Mouse (Mus musculus) kidney, postnatal 14 days (tissue): ENCODE measurements around the gene Prf1.

Source experiments
- DNase-seq: peaks from one replicate; pipeline ENCODE4 v3.0.0; 2022; ENCODE audit warnings: mixed read lengths

The Prf1 gene

DNA sequence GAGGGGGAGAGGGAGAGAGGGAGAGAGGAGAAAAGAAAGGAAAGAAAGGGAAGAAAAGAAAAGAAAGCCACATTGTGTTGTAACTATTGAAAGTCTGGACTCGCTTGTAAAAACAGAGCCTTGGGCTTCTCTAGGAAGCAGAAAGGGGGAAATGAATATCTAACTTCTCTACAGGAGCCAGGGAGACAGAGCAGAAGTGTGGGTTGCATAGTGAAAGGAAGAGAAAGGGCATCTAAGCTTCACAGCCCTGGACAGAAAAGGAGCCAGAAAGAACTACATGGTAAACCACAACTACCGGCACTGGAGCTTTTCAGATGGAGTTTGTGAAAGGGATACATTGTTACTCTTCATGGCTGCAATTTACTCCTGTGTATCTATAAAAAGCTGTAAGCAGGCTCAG lies 7.2 kb upstream of the Prf1 start:
- DNase-seq = no peak

DNA sequence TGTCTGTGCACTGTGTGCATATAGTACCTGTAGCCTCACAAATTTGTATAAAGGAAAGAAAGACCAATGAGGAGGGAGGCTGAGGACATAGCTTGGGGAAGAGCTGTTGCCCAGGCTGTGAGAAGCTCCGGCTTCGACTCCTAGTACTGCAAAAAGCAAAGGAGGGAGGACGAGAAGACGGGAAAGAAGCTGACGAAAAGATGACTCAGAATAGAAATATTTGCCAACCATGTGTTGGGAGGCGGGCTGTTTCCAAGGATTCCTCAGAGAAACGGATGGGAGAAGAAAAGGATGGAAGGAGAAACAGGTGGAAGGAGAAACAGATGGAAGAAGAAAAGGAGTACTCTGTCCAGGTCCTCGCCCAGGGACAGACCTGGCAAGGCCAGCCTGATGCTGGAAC lies 3.4 kb upstream of the Prf1 start:
- no peak for DNase-seq

DNA sequence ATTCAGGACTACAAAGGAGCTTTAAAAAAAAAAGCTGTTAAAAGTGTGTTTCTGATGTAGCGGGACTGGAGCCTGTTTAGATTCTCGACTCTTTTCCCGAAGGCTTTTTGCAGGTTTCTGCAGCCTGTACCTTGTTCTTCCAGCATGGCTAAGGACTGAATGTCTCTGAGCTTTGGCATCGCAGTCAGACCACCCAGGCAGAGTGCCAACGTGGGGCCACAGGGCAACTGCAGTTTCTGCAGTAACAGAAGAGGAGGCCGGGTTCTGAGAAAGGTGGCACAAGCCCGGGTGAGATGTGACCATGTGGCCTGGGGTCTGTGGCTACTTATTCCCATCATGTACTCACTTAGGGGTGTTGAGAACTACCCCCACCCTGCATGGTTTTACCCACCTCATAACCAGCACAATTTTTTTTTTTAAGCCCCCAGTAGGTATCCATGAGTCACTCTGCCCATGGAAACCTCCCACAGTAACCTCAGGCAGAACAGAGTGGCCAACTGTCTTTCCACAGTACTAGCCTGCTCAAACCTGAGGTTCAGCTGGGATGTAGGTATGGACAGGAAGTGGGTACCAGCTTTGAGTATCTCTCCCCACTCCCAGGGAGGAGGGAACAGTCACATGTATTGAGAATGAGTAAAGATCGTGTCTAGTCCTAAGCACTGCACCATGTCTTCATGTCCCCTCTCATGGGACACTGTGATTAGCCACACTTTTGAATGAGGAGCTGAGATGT lies 754 bp upstream of the Prf1 start:
- no peak for DNase-seq

DNA sequence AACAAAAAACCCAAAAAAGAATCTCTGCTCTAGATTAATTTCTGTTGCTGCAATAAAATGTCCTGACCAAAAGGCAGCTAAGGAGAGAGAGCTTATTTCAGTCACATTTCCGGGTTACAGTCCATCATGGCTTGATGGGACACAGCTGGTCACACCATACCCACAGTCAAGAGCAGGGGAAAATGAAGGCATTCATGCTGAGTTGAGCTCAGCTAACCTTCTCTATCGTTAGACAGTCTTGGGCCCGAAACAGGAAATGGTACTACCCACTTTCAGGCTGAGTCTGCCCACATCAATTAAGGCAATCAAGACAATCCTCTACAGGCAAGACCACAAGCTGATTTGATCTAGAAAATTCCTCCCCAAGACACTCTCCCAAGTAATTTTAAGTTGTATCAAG lies 3.4 kb downstream of the Prf1 start:
- DNase-seq = peak; percentile 63

DNA sequence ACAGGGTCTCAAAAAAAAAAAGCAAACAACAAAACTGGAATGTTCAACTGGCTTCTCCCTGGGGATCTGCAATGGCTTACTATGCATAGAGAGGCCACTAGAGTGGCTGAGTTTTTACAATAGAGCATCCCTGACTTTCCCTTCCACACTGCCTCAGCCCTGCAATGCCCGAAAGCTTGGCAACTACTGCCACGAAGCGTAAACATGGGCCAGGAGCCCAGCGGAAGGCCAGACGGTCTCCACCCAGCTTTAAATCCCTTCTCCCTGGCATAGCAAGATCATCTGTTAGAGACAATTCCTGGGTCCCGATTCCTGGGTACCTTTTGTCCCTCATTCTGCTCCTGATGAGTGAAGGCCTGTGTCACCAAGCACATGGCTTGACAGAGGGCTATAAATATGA lies 6.4 kb downstream of the Prf1 start:
- DNase-seq = no peak

DNA sequence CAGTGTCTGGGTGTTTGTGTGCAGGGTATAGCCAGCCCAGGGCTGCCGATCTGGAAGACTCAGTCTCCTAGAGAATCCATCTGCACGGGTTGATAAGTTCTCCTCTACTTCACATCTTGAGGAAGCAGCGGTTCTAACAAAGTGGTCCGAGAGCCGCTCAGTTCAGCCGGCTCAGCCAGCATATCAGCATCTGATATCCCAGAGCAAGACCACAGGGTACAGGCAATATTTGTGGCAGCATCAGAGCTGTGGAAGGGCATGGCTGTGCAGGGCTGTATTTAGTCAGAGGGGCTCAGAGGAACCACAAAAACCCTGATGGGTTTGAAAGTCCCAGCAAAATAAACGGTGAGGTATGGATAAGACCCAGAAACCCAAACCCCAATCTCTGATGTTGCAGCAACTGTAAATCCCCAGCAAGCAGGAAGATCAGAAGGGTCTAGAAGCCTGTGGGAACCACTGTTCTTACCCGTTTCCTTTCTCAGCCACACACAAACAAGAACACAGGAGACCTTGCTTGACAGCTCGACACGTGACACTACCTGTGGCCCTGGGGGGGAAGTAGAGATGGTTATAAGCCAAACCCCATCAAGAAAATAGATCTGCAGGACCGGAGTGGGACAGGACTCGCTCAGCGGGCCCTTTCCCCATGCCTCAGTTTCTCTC lies 8.4 kb downstream of the Prf1 start:
- no peak for DNase-seq

DNA sequence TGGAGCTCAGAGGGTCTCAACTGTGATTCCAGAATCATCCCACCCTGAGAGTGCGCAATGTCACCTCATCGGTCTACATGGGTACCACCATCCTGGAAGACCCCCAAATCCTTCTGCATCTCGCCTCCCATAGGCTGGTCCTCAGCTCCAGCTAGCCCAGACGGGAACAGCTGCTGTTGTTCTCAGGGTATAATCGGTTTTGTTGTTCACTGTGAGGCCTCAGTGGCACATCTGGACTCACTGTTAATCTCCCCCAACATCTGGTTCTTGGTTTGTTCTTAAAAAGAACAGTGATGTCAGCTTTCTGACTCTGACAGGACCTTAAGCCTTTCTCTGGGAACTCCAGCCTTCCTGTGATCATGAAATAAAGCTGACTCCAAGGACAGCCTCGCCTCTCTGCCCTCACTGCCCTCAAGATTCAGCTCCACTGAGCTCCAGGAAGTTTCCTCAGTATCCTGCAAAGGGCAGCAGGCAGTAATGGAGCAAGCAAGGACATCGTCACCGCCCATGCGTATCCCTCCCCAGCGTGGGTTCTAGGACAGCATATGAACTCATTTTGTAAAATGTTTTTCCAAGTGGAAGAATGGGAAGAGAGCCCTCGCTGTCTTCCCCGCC lies 11.2 kb downstream of the Prf1 start:
- peak; percentile 40 for DNase-seq

DNA sequence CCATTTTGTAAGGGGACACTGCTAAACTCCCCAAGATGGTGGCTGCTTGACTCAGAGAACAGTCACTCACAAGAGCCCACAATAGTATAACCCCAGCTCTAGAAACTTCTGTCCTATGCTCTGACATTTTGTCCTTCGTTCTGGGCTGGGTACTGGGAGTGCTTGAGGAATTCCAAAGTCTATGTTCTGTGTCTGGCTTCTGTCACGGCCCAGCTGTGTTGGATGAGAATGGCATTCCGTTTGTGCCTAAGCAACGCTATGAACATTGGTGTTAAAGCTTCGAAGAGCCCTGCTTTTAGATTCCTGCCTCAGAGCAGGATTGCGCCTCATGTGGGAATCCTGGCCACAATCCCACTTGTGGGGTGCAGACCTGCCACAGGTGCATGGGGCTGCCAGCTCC lies 14.5 kb downstream of the Prf1 start:
- peak; percentile 17 for DNase-seq

DNA sequence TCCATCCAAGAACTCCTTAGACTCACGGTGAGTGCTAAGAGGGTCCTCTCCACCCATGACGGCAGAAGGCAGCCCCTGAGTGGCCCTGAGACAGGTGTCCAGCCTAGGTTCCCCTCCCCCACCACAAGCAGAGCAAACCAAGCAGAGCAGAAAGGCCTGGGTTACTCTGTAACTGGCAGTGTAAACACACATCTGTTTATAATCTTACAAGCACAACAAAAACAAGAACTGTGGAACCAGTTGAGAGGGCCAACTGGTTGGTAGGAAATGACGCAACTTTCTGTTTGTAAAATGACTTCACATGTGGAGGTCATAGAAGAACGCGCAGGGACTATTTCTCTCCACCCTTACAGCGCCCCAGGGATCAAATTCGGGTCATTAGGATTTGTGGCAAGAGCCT lies 15.1 kb downstream of the Prf1 start:
- peak; percentile 25 for DNase-seq

DNA sequence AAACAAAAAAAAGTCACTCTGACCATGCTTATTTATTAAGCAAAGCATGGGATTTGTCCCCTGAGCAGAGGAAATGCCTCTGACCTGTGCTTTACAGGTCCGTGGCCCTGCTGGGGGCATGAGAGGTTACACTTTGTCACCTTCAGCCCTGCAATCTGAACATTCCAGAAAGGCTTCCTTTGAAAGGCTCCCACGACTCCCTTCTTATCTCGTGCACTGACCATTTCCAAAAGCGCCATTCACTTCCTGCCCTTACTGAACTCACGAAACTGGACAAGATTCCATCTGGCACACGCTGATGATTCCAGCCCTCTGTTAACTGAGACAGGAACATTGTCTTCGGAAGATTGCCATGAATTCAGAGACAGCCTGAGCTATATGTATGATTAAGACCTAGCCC lies 16.1 kb downstream of the Prf1 start:
- peak; percentile 19 for DNase-seq

DNA sequence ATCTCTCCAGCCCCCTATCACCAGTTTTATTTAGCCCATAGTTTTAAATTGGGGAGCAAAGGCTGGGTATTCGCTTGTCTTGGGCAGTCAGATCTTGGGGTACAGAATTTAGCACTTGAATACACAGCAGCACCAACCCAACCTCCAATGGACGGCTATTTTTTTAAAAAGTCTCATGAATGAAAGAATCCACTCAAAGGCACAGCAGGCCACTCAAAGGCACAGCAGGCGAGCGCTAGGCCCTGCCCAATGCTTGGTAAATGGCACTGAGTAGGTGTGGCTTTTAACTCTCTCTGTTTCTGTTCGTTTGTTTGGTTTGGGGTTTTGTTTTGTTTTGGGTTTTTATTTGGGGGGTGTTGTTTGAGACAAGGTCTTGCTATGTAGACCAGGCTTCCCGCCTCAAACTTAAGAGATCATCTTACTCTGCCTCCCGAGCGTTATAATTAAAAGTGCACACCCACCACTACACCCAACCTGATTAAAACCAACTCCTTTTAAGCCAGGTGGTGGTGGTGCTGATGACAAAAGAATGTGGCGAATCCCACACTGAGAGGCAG lies 17.8 kb downstream of the Prf1 start:
- no peak for DNase-seq

DNA sequence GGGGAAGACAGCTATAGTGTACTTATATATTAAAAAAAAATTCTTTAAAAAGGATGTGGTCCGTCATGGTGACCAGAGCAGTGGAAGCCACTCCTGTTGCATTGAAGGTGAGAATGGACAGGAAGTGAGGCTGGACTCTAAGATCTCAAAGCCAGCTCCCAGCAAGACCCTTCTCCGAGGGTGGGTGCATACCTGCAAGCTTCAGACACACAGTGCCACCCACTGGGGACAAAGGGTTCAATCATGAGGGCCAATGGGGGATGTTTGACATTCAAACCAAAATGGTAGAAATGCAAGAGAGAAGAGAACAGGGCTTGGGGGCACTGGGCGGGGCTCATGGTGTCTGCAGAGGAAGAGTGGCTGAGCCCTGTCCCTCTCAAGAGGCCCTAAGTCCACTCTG lies 20.9 kb downstream of the Prf1 start:
- no peak for DNase-seq

DNA sequence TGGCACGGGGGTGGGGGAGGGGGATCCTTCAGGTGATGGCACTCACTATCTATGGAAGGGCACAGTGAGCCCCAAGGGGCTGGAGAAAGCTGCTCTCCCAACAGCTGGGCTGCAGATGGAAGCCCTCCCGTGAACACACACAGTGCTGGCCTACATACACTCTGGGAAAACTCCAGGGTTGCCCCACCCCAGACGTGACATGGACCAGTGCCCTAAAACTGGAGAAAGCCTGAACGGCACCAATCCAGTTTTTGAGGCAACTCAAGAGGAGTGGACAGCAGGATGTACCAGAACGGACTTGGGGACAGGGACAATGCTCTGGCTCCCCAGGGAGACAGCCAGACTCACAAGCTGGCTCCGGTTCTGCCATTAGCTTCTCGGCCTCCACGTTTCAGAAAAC lies 27.1 kb downstream of the Prf1 start:
- DNase-seq = no peak

DNA sequence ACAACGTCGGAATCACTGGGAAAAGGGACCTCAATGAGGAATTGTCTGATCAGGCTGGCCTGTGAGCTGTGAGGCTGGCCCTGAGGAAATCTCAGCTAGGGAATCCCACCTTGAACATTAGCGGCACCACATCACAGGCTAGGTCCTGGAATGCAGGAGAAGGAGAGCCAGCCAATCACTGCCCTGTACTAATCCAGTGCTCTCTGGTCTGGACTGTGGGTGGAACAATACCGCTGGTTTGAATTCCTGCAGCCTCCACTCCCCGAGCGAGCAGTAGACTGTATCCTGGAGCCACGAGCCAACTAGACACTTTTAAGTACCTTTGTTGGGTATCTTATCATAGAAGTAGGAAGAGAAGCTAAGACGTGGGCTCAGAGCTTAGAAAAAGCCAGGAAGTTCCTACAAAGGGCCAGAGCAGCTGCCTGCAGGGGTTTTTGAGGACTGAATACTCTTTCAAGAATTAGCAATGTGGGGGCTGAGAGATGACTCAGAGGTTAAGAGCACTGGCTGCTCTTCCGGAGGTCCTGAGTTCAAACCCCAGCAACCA lies 28.2 kb downstream of the Prf1 start:
- no peak for DNase-seq

DNA sequence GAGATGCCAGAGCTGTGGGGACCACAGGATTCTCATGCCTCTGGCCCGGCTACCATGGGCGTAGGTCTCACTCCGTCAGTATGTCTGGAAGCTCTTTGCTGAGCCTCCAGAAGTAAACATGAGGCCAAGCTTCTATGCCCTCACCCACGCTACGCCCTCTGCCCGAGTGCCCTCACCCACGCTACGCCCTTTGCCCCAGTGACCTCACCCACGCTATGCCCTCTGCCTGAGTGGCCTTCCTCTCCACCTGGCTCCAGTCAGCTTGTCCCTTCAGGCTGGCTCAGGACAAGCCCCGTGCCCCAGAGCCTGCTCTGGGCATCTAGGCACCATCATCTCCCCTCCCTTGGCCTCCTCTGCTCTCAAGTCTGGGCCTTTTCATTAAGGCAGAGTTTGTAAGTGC lies 29.9 kb downstream of the Prf1 start:
- DNase-seq = no peak

DNA sequence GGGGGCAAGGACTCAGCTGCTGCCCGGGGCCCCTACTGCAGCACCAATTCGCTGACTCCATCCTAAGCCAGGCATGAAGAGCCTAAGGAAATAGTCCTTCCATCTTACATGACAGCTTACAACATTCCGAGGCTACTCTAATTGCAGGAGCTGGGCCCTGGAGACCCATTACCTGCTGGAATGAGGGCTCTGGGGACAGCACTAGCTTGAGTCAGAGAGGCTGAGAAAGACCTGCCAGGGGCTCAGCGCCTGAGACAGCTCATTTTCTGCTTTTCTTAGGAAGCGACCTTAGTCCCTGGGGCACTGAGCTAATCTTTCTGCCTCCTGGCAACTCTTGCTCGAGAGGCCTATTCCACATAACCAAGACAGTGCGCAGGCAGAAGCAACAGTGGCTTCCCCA lies 31.3 kb downstream of the Prf1 start:
- no peak for DNase-seq

DNA sequence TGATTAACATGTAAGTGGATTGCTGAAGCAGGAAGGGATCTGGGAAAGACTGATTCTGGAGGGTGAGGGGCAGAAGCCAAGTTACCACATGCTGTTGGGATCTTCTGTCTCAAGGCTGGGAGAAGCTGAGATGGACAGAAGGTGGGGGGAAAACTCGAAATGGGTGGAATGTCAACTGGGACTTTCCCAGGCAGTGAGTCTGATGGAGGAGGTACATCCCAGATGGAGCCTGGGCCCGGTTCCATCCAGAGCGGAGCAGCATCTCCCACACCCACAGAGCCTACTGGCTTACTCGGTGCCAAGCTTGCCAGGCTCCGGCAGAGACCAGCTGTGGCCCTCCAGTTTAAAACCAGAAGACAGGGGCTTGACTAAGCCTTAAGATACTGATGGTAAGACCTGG lies 33.4 kb downstream of the Prf1 start:
- DNase-seq = no peak

DNA sequence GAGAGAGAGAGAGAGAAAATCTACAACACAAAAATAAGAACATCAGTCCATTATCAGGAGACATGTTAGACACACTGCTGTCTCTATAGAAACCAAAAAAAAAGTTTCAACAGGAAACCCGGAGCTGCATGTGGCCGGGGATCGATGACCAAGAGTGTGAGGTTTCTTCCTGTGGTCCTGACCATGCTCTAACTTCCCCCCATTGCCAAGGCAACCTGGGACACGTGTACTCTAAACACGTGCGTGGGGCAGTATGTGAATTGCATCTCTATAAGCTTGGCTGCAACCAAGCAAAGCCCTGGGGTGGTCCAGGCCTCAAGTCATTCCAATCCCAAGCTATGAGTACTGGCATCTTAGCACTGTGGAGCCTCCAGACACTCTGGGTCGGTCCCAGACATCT lies 36.9 kb downstream of the Prf1 start:
- DNase-seq = no peak

DNA sequence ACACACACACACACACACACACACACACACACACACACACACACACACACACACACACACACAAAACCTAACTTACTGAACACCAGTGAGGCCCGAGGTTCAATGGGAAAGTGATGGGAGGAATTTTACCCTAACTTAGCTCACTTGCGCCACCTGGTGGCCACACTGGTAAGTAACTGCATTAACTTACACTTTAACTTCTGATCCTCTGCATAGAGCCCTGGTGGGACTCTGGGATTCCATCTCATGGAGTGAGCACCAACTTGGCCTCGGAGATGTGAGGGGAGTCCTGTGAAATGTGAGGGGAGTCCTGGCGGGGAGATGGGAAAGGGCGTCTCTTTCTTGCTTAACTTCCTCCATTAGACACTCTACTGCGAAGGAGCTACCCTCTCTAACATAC lies 38.5 kb downstream of the Prf1 start:
- peak; percentile 85 for DNase-seq

DNA sequence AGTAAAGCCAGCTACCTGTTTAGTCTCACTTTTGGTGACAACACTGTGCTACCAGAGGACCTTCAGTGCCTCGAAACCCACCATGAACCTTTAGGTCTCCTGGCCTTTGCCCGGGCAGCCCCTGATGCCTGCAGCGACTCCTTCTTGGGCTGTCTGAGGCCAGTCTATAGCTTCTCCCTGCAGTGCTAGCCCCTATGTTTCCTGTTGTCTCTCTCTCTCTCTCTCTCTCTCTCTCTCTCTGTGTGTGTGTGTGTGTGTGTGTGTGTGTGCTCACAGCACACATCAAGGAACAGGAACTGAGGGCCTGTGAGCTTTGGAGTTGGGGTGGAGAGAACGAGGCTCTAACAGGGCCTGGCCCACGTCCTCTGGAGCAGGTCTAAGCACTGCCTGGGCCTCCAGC lies 39.0 kb downstream of the Prf1 start:
- no peak for DNase-seq

DNA sequence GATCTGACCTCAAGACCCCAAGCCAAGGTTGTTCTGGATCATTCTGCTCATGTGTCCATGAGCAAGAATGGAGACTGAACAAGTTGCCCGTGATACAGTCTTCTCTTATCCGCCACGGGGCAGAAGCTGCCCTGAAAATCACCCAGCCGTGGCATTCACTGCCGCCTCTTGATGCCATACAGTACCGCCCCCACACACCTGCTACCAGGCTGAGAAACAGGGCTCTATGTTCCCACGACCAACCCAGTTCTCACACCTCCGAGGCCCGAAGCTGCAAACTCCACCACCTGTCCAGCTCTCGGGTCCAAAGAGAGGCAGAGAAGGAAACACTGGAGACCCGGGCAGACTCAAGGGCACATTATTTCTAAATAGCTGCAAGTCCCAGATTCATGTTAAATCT lies 40.0 kb downstream of the Prf1 start:
- no peak for DNase-seq

DNA sequence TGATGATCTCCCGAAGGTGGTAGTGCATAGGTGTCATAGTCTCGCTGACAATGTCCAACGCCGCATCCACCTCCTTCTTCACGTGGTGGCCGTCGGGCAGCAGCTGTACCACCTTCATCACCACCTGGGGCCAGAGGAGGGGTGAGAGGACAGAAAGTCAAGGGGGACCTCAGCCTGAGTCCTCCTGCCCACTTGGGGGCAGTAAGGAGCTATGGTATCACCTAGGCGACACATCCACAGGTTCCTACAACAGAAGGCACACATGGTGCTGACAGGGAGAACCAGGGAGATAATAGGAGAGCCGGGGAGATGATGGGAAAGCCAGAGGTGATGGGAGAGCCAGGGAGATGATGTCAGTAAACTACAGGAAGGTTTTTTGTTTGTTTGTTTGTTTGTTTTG lies 41.6 kb downstream of the Prf1 start:
- DNase-seq = no peak

DNA sequence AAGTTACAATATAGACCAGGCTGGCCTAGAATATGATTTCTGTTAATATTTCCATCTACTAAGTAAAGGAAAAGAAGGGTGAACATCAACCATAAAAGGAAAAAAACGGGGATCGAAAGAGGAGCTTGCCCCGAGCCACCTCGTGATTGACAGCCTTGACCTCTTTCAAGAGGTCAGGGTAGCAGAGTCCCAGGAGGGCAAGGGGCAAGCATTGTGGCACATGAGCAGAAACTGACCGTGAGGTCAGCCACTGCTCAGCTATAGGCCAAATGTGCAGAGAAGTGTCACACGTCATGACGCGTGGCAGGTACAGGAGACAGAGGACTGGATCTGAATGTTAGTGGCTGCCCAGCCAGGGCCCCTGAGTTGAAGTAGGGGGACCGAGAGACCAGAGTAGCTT lies 42.6 kb downstream of the Prf1 start:
- DNase-seq = no peak

DNA sequence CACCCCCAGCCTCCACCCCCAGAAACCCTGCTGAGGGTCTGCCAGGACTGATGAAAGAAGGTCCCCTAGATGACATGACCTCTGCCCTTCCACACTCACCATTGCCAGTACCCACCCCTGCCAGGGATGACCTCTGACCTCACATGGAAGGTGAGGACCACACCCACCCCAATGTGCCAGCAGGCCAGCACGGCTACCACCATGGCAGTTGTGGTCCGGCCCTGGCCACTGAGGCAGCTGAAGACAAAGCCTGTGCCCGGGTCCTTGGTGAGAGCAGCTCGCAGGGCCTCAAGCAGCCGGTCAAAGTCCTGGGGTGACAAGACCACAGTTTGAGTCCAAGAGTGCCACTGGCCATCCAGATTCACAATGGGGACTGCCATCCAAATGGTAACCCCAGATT lies 43.4 kb downstream of the Prf1 start:
- DNase-seq = no peak
